Mouse (Mus musculus): ENCODE data around the gene Coro1c.

The Coro1c gene

GRCm38 (mm10) chr5:113830292-113830643 lies 78.3 kb downstream of the Coro1c start:
- in situ Hi-C loops (cut with MboI, MseI) = loop anchor here (10.0 kb wide), 1 partner anchor 715 kb away; no protein-coding TSS in a partner anchor

DNA sequence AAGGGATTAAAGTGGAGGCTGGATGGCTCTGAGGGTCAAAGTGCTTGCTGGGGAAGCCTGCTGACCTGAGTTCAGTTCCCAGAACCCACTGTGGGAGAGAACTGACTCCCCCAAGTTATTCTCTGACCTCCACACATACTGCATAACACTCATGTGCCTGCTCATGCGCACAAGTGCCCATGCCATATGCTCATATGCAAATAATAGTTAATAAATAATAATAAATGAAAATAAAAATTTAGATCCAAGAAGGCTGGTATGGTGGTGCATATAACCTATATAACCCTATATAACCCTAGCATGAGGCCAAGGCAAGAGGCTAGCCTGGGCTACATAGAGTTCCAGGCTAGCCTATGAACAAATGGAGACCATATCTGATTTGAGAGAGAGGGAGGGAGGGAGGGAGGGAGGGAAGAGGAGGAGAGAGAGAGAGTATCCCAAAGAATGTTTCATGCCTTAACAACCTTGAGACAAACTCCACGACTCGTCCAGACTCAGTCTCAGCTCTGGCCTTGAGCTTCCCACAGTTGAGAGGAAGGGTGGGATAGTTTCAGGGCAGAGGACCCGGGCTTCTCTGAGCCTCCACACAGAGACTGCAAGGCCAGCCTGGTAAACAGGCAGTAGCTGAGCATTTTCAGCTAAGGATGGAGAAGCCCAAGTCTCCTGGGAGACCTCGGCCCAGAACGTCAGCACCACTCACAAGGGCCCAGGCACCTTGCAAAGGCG lies 78.8 kb downstream of the Coro1c start:
- in situ Hi-C loops (cut with MboI, MseI) = loop anchor here (10.0 kb wide), 1 partner anchor 715 kb away; no protein-coding TSS in a partner anchor

GRCm38 (mm10) chr5:113828481-113828880 lies 80.1 kb downstream of the Coro1c start:
- in situ Hi-C loops (cut with MboI, MseI) = no loop called here

DNA sequence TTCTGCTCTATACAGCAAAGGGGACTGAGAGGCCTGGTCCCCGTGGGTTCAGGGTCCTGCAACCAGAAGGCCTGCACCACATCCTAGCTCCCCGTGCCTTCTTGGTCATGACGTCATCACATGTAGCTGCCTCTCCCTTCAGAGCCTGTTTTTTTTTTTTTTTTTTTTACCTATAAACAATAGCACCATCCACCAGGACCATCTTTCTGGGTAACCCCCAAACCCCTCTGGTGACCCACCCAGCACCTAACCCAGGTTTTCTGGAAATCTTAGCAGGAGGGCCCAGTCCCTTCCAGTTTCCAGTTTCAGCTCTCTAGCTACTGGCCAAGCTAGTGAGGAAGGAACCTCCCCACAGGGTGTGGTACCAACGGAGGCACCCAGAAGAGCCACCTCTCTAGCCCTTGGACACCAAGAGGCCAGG lies 80.6 kb downstream of the Coro1c start:
- in situ Hi-C loops (cut with MboI, MseI) = no loop called here

DNA sequence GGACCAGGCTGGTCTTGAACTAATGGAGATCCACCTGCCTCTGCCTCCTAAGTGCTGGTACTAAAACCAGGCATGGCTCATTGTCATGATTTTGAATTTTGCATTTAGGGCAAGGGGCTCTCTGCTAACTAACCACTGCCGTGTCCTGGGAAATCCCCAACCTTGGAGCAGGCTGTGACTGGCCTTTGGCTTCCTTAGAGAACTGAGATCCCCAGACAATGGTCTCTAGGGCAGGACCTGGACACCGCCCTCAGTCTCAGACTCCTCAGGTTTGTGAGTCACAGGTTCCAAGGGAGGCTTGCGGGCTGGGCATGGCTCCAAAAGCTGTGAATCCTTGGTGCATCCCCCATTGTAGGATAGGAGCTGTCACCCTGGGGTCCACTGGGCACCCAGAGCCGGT lies 81.9 kb downstream of the Coro1c start:
- in situ Hi-C loops (cut with MboI, MseI) = no loop called here

GRCm38 (mm10) chr5:113825558-113825957 lies 83.0 kb downstream of the Coro1c start:
- in situ Hi-C loops (cut with MboI, MseI) = no loop called here

- in situ Hi-C loops (cut with MboI, MseI) = no loop called here
These were observed 84.3 kb downstream of the Coro1c start for GRCm38 (mm10) chr5:113824228-113824627.

- in situ Hi-C loops (cut with MboI, MseI) = no loop called here
These were observed 90.0 kb downstream of the Coro1c start for GRCm38 (mm10) chr5:113818572-113818971.

DNA sequence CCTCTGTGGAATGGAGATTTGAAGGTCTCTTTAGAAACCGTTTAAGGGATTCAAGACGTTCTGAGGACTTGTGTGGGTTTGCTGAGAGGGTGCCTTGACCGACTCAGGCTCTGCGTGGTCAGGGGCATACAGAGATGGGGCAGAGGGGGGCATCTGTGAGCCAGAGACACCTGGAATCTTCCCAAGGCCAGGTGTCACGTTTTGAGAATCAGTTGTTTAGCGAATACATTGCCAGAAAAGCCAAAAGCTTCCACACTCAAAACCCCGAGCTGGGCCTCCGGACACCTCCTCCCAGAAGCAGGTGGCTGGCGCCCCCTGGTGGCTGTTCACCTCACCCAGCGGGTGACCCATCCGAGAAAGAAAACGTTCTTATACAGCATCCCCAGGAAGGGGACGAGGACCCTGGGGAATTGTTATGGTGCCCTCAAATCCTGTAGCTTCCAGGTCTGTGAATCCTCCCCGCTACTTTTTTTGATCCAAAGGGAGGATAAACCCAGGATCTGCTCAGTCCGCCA lies 92.9 kb downstream of the Coro1c start:
- in situ Hi-C loops (cut with MboI, MseI) = no loop called here

GRCm38 (mm10) chr5:113815041-113815389 lies 93.5 kb downstream of the Coro1c start:
- in situ Hi-C loops (cut with MboI, MseI) = no loop called here

DNA sequence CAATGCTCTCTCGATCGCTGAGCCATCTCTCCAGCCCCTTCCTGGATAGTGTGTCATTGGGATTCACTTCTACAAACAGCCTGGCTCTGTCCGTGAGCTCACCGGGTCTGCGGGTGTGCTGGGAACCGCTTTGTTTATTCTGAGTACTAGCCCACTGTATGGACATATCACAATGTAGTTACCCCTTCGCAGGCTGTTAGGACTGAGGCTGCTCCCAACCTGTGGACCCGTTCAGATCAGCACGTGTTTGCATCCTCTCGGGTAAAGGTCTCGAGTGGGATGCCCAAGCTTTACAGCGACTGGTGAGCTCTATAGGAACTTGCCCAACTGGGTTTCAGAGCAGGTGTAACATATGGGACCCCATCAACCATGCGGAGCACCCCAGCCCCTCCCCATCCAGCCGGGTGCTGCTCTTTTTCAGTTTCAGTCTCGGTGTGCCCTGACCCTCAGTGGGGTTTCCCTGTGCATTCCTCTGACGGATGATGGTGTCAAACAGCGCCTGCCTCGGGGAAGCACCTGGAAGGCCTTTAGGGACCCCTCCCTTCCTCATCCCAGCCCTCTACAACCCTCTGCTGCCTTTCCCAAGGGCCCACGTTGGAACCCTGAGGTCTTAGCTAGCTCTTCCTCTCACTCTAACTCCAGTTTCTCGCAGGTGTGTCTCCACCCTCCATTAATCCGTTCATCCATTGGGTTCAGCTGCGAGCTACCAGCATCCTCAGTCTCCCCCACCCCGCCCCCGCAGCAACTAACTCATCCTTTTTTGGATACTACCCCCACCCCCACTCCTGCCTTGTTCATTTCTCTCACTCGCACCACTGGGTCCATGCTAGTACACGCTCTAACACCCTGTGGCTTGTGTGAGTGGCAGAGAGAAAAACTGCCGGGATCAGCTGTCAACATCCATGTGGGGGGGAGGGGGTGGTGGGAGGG lies 94.2 kb downstream of the Coro1c start:
- in situ Hi-C loops (cut with MboI, MseI) = loop anchor here (5.0 kb wide), 1 partner anchor 42 kb away; the partner anchor contains the start of genes Iscu and Sart3

DNA sequence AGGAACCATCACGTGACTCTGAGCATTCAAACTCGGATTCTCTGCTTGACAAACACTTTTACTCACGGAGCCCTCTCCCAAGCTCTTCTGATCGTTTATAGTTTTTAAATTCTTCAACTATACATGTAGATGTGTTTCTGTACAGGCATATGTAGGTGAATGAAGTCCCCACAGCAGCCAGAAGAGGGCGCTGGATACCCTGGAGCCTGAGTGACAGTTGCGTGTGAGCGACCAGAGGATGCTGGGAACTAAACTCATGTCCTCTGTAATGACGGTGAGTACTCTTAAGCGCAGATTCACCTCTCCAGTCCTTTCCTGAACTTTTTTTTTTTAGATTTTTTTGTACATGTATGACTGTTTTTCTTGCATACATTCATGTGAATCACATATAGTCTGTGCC lies 95.0 kb downstream of the Coro1c start:
- in situ Hi-C loops (cut with MboI, MseI) = loop anchor here (5.0 kb wide), 1 partner anchor 41 kb away; the partner anchor contains the start of genes Iscu and Sart3

GRCm38 (mm10) chr5:113812638-113813037 lies 95.9 kb downstream of the Coro1c start:
- in situ Hi-C loops (cut with MboI, MseI) = loop anchor here (5.0 kb wide), 1 partner anchor 40 kb away; the partner anchor contains the start of genes Iscu and Sart3

DNA sequence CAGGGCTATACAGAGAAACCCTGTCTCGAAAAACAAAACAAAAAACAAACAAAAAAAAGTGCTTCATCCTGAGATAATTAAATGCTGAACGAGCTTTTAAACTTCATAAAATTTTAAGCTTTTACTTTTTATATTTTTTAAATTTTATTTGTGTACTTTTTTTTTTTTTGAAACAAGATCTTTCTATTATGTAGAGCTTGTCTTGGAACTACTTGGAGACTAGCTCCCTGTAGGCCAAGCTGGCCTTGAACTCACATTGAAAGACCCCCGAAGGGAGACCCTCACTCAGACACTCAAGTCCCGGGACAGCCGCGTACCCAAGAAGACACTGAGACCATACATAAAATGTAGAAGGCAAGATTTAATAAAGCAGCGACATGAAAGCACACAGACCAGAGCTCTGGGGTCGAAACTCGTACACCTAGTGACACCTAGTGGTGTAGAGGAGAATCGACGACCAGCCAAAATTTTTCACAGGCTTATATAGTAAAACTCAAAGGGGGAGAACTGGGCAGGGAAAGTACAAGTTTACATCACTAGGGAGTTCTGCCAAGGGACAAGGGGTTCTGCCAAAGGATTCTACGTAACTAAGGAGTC lies 96.6 kb downstream of the Coro1c start:
- in situ Hi-C loops (cut with MboI, MseI) = loop anchor here (5.0 kb wide), 1 partner anchor 40 kb away; the partner anchor contains the start of genes Iscu and Sart3

- in situ Hi-C loops (cut with MboI, MseI) = loop anchor here (5.0 kb wide), 1 partner anchor 38 kb away; the partner anchor contains the start of genes Iscu and Sart3
These were observed 98.4 kb downstream of the Coro1c start for GRCm38 (mm10) chr5:113810111-113810510.

GRCm38 (mm10) chr5:113808177-113808576 lies 100.4 kb downstream of the Coro1c start:
- in situ Hi-C loops (cut with MboI, MseI) = no loop called here

DNA sequence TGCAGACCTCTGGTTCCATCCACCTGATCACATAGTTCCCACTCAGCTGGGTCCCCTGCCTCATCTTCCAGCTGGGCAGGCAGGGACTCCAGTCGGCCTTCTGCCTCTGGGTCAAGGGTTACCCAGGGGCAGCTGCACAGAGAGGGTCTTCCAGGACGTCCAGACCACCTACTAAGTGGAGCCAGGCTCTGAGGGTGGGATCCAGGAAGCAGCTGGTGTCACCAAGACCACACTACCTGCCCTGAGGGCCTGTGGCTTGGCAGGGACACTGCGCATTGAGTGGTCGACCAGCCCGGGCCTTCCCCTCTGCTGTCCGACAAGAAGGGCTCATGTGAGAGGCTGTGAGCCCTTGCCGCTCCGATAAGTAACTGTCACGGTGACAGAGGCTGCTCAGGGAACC lies 100.8 kb downstream of the Coro1c start:
- in situ Hi-C loops (cut with MboI, MseI) = no loop called here

GRCm38 (mm10) chr5:113806414-113806813 lies 102.1 kb downstream of the Coro1c start:
- in situ Hi-C loops (cut with MboI, MseI) = no loop called here

GRCm38 (mm10) chr5:113805301-113805700 lies 103.3 kb downstream of the Coro1c start:
- in situ Hi-C loops (cut with MboI, MseI) = no loop called here

GRCm38 (mm10) chr5:113804395-113804966 lies 104.1 kb downstream of the Coro1c start:
- in situ Hi-C loops (cut with MboI, MseI) = no loop called here

GRCm38 (mm10) chr5:113800280-113800679 lies 108.3 kb downstream of the Coro1c start, which contains the start of gene Tmem119:
Tmem119 (minus strand) TSS chr5:113800516.
- in situ Hi-C loops (cut with MboI, MseI) = no loop called here

Data from T-helper 1 cell (primary cell).